Mouse (Mus musculus): ENCODE results near the gene Ccdc149. TPM values are rescaled to one million over a fixed set of nuclear protein-coding genes. Genes with fewer than 3 reads are reported as not detected.

Gene Ccdc149
- total RNA-seq, 2 experiments from 2014 or later: 0.26 to 2.5 TPM

- no peak for ATAC-seq (replicated peaks; ENCODE audit: low FRiP score, poor library complexity, severe bottlenecking)
These were observed 14.2 kb downstream of the Ccdc149 start for GRCm38 (mm10) chr5:52457154-52457553.

DNA sequence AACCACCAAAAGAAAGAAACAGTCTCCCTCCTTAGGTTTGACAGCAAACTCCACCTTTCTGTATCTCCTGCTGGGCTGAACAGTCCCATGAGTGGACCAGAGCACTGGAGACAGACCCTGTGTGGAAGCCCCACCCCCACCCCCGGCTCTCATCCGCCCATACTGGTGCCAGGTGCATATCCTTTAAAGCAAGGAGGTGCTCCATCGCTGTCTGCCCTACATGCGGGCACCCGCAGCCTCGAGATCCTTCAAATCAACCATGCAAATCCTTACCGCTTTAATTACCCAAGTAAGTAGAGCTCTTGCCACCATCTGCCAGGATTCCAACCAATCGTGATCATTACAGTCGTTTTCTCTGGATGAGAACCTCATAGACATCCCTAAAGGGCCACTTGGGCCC is 20.5 kb downstream of the Ccdc149 start:
- no peak for ATAC-seq (replicated peaks; ENCODE audit: low FRiP score, poor library complexity, severe bottlenecking)

DNA sequence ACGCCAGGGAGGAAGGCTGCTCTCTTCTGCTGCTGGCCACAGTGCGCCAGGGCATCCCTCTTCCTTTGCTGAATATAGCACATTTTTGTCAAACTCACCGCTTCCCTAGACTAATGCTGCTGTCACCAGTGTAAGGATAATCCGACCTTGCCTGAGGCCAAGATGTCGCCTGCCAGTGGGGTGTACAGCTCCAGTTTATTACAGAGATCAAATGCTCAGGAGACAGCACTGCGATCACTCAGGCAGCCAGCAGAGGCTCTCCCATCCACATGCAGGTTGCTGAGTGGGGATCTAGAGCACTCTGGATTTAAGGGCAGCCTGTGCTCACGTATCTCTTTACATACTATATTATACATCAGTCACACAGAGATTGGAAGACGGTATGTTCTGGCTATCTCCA is 22.1 kb downstream of the Ccdc149 start:
- ATAC-seq (replicated peaks; ENCODE audit: low FRiP score, poor library complexity, severe bottlenecking): no peak

DNA sequence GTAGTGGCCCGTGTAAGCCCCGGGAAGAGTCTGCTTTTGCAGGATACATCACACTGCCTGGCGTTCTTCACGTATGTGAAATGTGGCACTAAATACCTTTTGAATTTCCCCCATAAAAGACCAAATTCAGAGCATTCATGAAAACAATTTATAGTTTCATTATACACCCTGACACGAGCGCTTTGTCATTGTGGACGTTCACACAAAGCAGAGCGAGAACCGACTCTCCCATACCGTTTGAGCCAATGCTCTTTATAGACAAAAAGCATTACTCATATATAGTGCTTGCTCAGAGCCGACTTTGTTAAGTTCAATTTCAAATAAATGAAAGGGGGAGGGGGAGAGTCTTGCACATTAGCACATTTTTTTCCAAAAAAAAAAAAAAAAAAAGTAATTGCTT is 31.0 kb downstream of the Ccdc149 start:
- no peak for ATAC-seq (replicated peaks; ENCODE audit: low FRiP score, poor library complexity, severe bottlenecking)

DNA sequence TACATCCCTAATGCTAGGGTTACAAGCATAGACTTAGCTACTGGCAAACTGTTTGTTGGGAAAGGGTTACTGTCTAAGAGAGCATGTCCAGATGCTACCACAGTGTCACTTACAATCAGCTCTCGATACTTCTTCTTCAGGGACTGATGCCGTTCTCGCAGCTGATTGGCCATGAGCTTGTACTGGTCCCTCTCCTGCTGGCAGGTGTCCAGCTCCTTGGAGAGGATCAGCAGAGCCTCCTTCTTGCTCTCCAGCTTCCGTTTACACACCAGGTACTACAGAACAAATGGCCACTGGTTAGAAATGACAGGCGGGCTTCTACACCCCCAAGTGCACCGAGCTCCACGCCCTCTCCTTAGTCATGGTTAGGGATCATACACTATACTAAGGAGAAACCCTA is 32.4 kb downstream of the Ccdc149 start:
- no peak for ATAC-seq (replicated peaks; ENCODE audit: low FRiP score, poor library complexity, severe bottlenecking)

- no peak for ATAC-seq (replicated peaks; ENCODE audit: low FRiP score, poor library complexity, severe bottlenecking)
These were observed 35.8 kb downstream of the Ccdc149 start for GRCm38 (mm10) chr5:52435533-52435932.

DNA sequence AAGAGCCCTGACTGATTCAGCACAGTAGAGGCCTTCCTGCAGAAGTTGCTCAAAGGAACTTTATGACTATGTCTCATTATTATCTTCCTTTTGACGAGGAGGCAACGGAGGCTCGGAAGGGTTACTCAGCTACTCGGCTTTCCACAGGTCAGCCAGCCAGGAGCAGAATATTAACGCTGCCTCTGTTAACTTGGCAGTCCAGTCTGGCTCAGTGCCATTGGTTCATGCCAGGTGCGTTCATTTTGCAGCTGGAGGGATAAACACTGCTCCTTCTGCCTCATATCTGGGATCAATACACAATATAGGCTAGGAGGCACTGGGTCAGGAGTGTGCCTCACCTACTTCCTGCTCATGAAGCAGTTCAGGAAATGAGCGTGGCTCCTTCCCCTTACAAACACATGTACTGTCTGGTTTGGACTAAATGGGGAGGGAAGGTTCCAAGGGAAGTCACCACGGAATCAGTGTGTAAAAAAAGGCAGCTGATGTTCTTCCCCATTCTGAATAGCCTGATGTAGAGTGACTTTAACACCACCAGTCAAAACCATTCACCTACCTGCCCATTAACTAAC is 40.0 kb downstream of the Ccdc149 start:
- ATAC-seq (replicated peaks; ENCODE audit: low FRiP score, poor library complexity, severe bottlenecking): no peak

- ATAC-seq (replicated peaks; ENCODE audit: low FRiP score, poor library complexity, severe bottlenecking): no peak
These were observed 41.4 kb downstream of the Ccdc149 start for GRCm38 (mm10) chr5:52429731-52430480.

- no peak for ATAC-seq (replicated peaks; ENCODE audit: low FRiP score, poor library complexity, severe bottlenecking)
These were observed 42.7 kb downstream of the Ccdc149 start for GRCm38 (mm10) chr5:52428613-52429012.

GRCm38 (mm10) chr5:52425819-52426218 is 45.5 kb downstream of the Ccdc149 start:
- no peak for ATAC-seq (replicated peaks; ENCODE audit: low FRiP score, poor library complexity, severe bottlenecking)

DNA sequence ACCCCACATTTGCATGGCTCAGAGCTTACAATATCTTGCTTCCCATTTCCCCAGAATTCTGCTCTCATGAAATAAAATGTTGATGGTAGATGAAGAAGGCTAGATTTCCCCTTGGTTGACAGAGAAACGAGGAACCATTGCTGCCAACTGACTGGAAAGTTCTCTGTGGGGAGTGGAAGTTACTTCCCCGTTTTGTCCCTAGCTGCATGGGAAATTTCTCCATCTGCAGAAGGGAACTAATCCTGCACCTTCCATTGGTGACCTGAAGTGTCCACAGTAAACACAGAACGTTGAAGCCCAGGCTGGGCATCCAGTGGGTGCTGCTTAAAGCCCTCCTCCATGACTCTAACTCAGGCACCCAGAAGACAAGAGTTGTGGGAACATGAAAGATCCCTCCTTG is 47.4 kb downstream of the Ccdc149 start:
- no peak for ATAC-seq (replicated peaks; ENCODE audit: low FRiP score, poor library complexity, severe bottlenecking)

DNA sequence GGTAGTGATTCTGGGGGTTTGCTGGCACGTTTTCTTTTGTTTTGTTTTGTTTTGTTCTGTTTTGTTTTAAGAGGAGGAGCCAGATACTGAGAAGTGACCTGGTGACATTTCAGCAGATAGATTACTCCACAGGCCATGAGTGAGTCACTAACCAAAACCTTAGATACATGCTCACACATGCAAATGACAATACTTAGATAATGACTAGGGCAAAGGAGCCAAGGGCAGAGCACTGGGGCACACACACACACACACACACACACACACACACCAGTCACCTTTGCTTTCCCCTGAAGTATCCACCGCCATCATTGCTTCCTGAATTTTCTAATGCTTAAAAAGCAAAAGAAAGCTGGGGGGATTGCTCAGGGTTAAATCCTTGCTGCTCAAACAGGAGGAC is 54.8 kb downstream of the Ccdc149 start:
- no peak for ATAC-seq (replicated peaks; ENCODE audit: low FRiP score, poor library complexity, severe bottlenecking)

DNA sequence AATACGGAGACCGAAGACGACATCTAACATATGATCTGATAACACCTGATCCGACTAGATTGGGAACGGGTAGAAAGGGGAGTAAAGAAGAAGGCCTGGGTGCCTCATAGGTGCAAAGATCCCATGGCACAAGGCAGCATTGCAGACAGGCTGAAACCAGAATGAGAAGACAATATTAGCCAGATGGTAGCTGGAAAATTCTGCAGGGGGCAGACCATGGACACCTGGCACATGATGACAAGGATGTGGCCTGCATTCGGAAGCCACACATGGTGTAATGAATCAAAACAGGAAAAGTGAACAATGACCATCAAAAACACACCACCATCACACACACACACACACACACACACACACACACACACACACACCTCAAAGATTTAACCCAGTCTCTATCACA is 55.4 kb downstream of the Ccdc149 start:
- ATAC-seq (replicated peaks; ENCODE audit: low FRiP score, poor library complexity, severe bottlenecking): no peak

- no peak for ATAC-seq (replicated peaks; ENCODE audit: low FRiP score, poor library complexity, severe bottlenecking)
These were observed 56.1 kb downstream of the Ccdc149 start for GRCm38 (mm10) chr5:52415193-52415592.

DNA sequence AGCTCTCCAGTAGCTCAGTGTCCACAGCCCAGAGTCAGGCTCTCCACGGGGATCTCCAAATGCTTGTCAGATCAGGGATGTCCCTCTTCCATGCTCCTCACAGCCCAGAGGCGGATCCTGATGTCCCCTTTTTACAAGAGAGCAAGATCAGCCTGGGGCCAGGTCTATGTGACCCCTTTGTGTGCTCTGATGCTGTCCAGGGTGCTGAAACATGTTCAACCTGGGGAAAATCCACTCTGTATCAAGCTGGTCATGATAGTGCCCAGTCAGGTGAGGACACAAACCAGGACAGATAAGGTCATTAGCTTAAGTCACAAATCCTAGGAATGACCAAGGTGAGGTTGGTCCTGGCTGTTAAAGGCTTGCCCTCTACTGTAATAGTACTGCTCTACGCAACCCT is 59.8 kb downstream of the Ccdc149 start:
- no peak for ATAC-seq (replicated peaks; ENCODE audit: low FRiP score, poor library complexity, severe bottlenecking)

- no peak for ATAC-seq (replicated peaks; ENCODE audit: low FRiP score, poor library complexity, severe bottlenecking)
These were observed 61.1 kb downstream of the Ccdc149 start for GRCm38 (mm10) chr5:52410197-52410596.

DNA sequence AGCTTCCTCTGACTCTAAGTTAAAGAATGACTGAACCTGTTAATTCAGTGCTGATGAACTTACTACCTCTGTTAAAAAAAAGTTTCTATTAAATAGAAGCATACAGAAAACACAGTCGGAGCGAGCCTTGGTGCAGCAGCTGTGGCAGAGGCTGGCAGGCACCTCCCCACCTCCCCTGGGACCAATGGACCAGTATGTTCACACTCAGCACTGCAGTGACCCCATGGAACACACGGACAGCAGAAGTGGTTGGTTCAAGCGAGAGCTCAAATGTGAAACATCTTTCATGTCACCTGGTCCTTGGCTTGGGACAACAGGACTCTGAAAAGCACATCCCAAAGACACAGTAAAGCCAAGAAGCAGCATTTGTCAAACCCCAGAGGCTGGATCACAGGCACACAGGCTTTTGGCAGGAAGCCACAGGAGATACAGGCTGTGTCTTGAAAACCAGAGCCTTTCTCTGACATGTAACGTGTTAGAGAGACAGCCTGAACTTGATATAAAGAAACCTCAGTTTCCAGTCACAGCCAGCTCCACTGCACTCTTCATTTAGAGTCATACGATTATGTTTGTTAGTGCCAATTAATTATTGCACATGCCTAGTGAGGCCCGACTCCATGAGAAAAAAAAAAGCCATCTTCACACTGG is 62.5 kb downstream of the Ccdc149 start:
- ATAC-seq (replicated peaks; ENCODE audit: low FRiP score, poor library complexity, severe bottlenecking): no peak

DNA sequence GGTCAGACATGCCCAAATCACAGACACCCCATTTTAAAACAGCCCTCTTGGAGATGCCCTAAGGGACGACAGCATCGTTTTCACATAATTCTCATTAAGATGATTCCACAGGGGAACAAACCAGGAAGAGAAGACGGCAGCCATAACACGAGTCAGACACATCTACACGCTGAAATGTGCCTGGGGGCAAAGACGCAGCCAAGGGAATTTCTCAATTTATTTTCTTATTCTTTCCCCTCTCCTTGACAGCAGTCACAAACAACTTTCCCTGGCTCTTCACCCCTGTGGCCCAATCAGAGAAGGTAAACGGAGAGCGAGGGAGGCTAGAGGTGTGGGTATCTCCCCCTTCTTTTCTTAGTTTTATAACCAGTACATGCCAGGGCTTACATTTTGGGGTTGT is 66.9 kb downstream of the Ccdc149 start:
- no peak for ATAC-seq (replicated peaks; ENCODE audit: low FRiP score, poor library complexity, severe bottlenecking)

DNA sequence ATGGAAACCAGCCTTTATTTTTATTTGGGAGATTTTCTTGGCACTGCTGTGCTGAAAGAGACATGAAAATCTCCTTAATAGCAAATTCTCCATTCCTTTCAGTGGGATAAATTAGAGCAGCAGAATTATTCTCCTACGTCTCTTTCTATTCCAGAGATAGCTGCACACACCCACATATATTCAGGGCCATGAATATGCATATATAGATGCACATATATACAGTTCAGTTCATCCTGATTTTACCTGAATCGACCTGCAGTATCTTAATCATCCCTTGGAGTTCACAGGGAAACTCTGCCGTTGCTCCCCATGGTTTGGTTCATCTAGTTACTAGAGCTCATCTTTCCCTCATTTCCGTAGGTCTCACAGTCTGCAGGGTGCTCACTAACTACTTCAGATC is 77.6 kb downstream of the Ccdc149 start:
- no peak for ATAC-seq (replicated peaks; ENCODE audit: low FRiP score, poor library complexity, severe bottlenecking)

- no peak for ATAC-seq (replicated peaks; ENCODE audit: low FRiP score, poor library complexity, severe bottlenecking)
These were observed 79.8 kb downstream of the Ccdc149 start for GRCm38 (mm10) chr5:52391471-52391870.

DNA sequence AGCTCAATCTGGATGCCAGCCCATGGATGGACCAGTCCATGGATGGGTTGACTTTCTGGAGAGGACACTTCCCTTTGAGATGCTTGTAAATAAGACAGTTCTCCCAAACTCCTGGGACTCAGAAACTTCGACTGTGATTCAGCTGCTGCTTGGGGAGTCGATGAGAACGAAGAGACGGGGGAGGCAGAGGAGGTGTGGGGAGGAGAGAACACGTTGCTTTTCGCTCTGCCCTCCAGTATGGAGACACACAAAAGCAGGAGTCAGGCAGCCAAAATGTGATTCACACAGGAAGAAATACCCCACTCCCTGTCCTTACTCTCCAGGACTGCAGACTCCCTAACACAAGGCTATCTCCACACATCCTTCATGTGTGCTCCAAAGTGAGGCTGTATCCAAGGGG is 80.9 kb downstream of the Ccdc149 start:
- ATAC-seq (replicated peaks; ENCODE audit: low FRiP score, poor library complexity, severe bottlenecking): no peak

Measured in erythroblast, adult 5-6 weeks (primary cell).